Mouse (Mus musculus) neural tube, embryonic 11.5 days (tissue): ENCODE data around the gene Irf6. TPM values are rescaled to one million over a fixed set of nuclear protein-coding genes. Genes with fewer than 3 reads are reported as not detected.

Source experiments
- ATAC-seq: fragments of 200-750 bp; cut with Nextera tagmentation; 2 replicates; pipeline ENCODE4 v1.8.0; 2017; ENCODE audit warnings: moderate number of reproducible peaks, mild to moderate bottlenecking, moderate TSS enrichment, moderate library complexity; ENCODE audit not compliant: insufficient read depth, low FRiP score, low TSS enrichment
- DNase-seq: peaks from one replicate; pipeline ENCODE4 v3.0.0-alpha.2; 2015; ENCODE audit warnings: low spot score
- H3K27ac ChIP-seq: fragments of 300-500 bp; sonication (generic); 2 replicates; pipeline ENCODE4 v1.5.1; 2014; ENCODE audit warnings: low read depth, mild to moderate bottlenecking, low read length
- H3K27me3 ChIP-seq: fragments of 300-500 bp; sonication (generic); 2 replicates; pipeline ENCODE4 v1.6.1; 2014; ENCODE audit warnings: mild to moderate bottlenecking, low read length, mixed read lengths; ENCODE audit not compliant: control insufficient read depth, insufficient read depth
- H3K36me3 ChIP-seq: fragments of 300-500 bp; sonication (generic); 2 replicates; pipeline ENCODE4 v1.6.1; 2014; ENCODE audit warnings: mild to moderate bottlenecking, low read length, moderate library complexity, mixed read lengths; ENCODE audit not compliant: control insufficient read depth, insufficient read depth
- H3K4me1 ChIP-seq: fragments of 300-500 bp; sonication (generic); 2 replicates; pipeline ENCODE4 v1.6.1; 2014; ENCODE audit warnings: low read length, mixed read lengths; ENCODE audit not compliant: control insufficient read depth, insufficient read depth
- H3K4me2 ChIP-seq: fragments of 300-500 bp; sonication (generic); 2 replicates; pipeline ENCODE4 v1.6.1; 2014; ENCODE audit warnings: low read depth, mild to moderate bottlenecking, moderate library complexity
- H3K4me3 ChIP-seq: fragments of 300-500 bp; sonication (generic); 2 replicates; pipeline ENCODE4 v1.5.1; 2014; ENCODE audit warnings: low read depth, low read length
- H3K9ac ChIP-seq: fragments of 300-500 bp; sonication (generic); 2 replicates; pipeline ENCODE4 v1.6.1; 2014; ENCODE audit warnings: mild to moderate bottlenecking, low read length
- H3K9me3 ChIP-seq: fragments of 300-500 bp; sonication (generic); 2 replicates; pipeline ENCODE4 v1.6.1; 2016; ENCODE audit warnings: low read length; ENCODE audit not compliant: control insufficient read depth
- WGBS: fragments of 180-500 bp; shearing (Covaris S2); extraction: QIAGEN DNeasy Blood & Tissue Kit; methylation state at CpG from one replicate; pipeline ENCODE4 v1.1.7; 2014; 5-methylcytosine and 5-hydroxymethylcytosine counted together
- polyA plus RNA-seq: library from polyadenylated mRNA; unstranded; fragments of >200 nt; fragmentation: Nextera tagmentation; extraction: Ambion mirVana; gene quantifications from 2 replicates; pipeline ENCODE4 v1.2.1, GENCODE M21; 2014

The Irf6 gene
- polyA plus RNA-seq, 1 experiment from 2014 or later, result 5.5 TPM

GRCm38 (mm10) chr1:193220408-193220807, 67.5 kb downstream of the Irf6 start:
- H3K4me2 ChIP-seq, result no peak overlapping the region
- WGBS, result 70% methylated on average over 5 of the region's 5 CpGs
- no peaks in the 10 kb centered on the region for H3K36me3 ChIP-seq
- ATAC-seq, result no peak
- no peak overlapping the region for H3K4me3 ChIP-seq
- no peaks in the 10 kb centered on the region for H3K9me3 ChIP-seq
- H3K27ac ChIP-seq, result no peak overlapping the region
- H3K4me1 ChIP-seq, result 0 out of 2 replicates have a peak, but pooled peaks cover 2% of the 10 kb centered on the region
- no peak for DNase-seq
- no peaks in the 10 kb centered on the region for H3K27me3 ChIP-seq
- no peak overlapping the region for H3K9ac ChIP-seq

Other genes with a start within 250 kb of the Irf6 start
- 7.4 and 8.1 TPM in 2 replicates for gene Syt14, start 117.3 kb upstream of the Irf6 start, polyA plus RNA-seq
- 10.8 and 11.3 TPM in 2 replicates for gene Diexf, start 22.8 kb upstream of the Irf6 start, polyA plus RNA-seq
- gene A130010J15Rik, start 14.9 kb downstream of the Irf6 start, polyA plus RNA-seq, result 16.6 and 17.2 TPM in 2 replicates
- 1.6 and 2.6 TPM in 2 replicates for gene Traf3ip3, start 48.6 kb downstream of the Irf6 start, polyA plus RNA-seq
- gene Lamb3, start 54.6 kb downstream of the Irf6 start, polyA plus RNA-seq, result 0.09 and 0.62 TPM in 2 replicates
- not detected in 2 replicates for gene Hsd11b1, start 111.0 kb downstream of the Irf6 start, polyA plus RNA-seq
- 7.4 and 7.9 TPM in 2 replicates for gene G0s2, start 120.1 kb downstream of the Irf6 start, polyA plus RNA-seq
- 12.4 and 13.3 TPM in 2 replicates for gene Camk1g, start 217.2 kb downstream of the Irf6 start, polyA plus RNA-seq